Comparison of ENCODE assay signal across 19 mouse cellular contexts in the genomic region with DNA sequence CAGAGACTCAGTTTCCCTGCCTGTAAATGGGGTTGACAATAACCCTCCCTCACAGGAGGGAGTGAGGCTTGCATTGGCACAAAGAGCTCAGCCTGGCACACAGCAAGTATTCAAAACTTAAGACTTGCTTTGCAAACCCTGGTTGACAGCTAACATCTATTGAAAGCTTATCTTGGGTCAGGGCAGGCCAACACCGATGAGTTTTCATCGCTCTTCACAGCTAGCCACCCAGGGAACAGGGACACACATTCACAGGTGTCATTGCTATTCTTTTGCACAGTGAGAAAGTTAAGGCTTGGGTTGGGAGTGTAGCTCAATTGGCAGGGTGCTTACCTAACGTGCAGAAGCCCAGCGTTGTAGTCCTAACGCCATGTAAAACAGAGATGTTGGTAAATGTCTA.
"Had no signal": no experiment of that assay in that cellular context is flagged by ENCODE, and none has a peak within 500 bp of the region (broad histone marks: within the 10 kb centered on the region; RNA-seq: fewer than 3 reads in every experiment).

No protein-coding gene starts in this region.

- H3K4me2 ChIP-seq: heart, embryonic 12.5 days; hindbrain, embryonic 12.5 days; hindbrain, embryonic 14.5 days; intestine, embryonic 15.5 days; limb, embryonic 13.5 days; limb, embryonic 15.5 days; liver, embryonic 11.5 days had no signal

- DNase-seq: gastrocnemius, postnatal 14 days; kidney, postnatal 10 days; kidney, postnatal 25 days; kidney, postnatal 4 days; left cerebral cortex, postnatal 4 days had no signal

- H3K27me3 ChIP-seq: heart, embryonic 12.5 days; intestine, embryonic 15.5 days; limb, embryonic 13.5 days; limb, embryonic 15.5 days had no signal

- H3K36me3 ChIP-seq: heart, embryonic 12.5 days; hindbrain, embryonic 10.5 days; hindbrain, embryonic 12.5 days; intestine, embryonic 15.5 days; limb, embryonic 13.5 days; limb, embryonic 15.5 days had no signal

- H3K27ac ChIP-seq: hindbrain, embryonic 10.5 days; hindbrain, embryonic 12.5 days; hindbrain, embryonic 14.5 days; intestine, embryonic 15.5 days; layer of hippocampus, adult 2 months; left cerebral cortex, adult 2 months; limb, embryonic 13.5 days; limb, embryonic 15.5 days; liver, embryonic 14.5 days had no signal

- H3K4me3 ChIP-seq: heart, embryonic 12.5 days; hindbrain, embryonic 10.5 days; hindbrain, embryonic 12.5 days; intestine, embryonic 15.5 days; layer of hippocampus, adult 2 months; left cerebral cortex, adult 2 months; limb, embryonic 13.5 days; limb, embryonic 15.5 days had no signal

- H3K9me3 ChIP-seq: heart, embryonic 12.5 days; hindbrain, embryonic 10.5 days; hindbrain, embryonic 12.5 days; intestine, embryonic 15.5 days; limb, embryonic 13.5 days; limb, embryonic 15.5 days had no signal

- ATAC-seq: forebrain, embryonic 16.5 days; hindbrain, embryonic 16.5 days; inflammation-experienced regulatory T-cells, adult 6 months; intestine, embryonic 15.5 days had no signal

- H3K9ac ChIP-seq: heart, embryonic 12.5 days; hindbrain, embryonic 12.5 days; hindbrain, embryonic 14.5 days; intestine, embryonic 15.5 days; limb, embryonic 13.5 days; limb, embryonic 15.5 days; liver, embryonic 14.5 days had no signal
